Mouse (Mus musculus) left cerebral cortex, postnatal 4 days (tissue): ENCODE data around the gene Nacad. TPM values are rescaled to one million over a fixed set of nuclear protein-coding genes. Genes with fewer than 3 reads are reported as not detected.
A peak's percentile ranks its signal among the peaks of the same experiment; 100 is the strongest.

ENCODE experiments used
- DNase-seq: peaks from one replicate; pipeline ENCODE4 v3.0.0-alpha.2; 2022
- intact Hi-C: fragments of 180-260 bp; cut with DNase I; formaldehyde crosslinking; loops from one replicate; pipeline ENCODE4 v1.15.1; 2025
- total RNA-seq, 2 experiments: library from RNA; stranded (reverse); gene quantifications; 2 replicates each; pipeline ENCODE4 v1.2.3; 2021

The Nacad gene
- total RNA-seq, 2 experiments from 2014 or later, result 94.4 to 99.0 TPM

- DNase-seq, result no peak
- intact Hi-C loops, result no loop called here
These were observed 19.2 kb downstream of the Nacad start for GRCm38 (mm10) chr11:6586660-6587059.

- DNase-seq, result no peak
- intact Hi-C loops, result no loop called here
These were observed 20.1 kb downstream of the Nacad start for GRCm38 (mm10) chr11:6585748-6586147.

GRCm38 (mm10) chr11:6581560-6581959 is 24.3 kb downstream of the Nacad start:
- DNase-seq, result no peak
- intact Hi-C loops, result no loop called here

GRCm38 (mm10) chr11:6580065-6580750 is 25.6 kb downstream of the Nacad start:
- peak; percentile 26 for DNase-seq
- intact Hi-C loops, result no loop called here

- intact Hi-C loops, result no loop called here
- DNase-seq, result no peak
These were observed 26.5 kb downstream of the Nacad start for GRCm38 (mm10) chr11:6579361-6579760.

GRCm38 (mm10) chr11:6576151-6576550 is 29.7 kb downstream of the Nacad start:
- intact Hi-C loops, result no loop called here
- DNase-seq, result no peak

GRCm38 (mm10) chr11:6569410-6569777 is 36.5 kb downstream of the Nacad start:
- DNase-seq, result peak; percentile 29
- intact Hi-C loops, result no loop called here

- intact Hi-C loops, result no loop called here
- DNase-seq, result peak; percentile 64
These were observed 37.1 kb downstream of the Nacad start for GRCm38 (mm10) chr11:6568584-6569409.

GRCm38 (mm10) chr11:6567951-6568350 is 37.9 kb downstream of the Nacad start:
- intact Hi-C loops, result no loop called here
- no peak for DNase-seq

GRCm38 (mm10) chr11:6566496-6566895 is 39.4 kb downstream of the Nacad start:
- intact Hi-C loops, result no loop called here
- DNase-seq, result no peak

- no peak for DNase-seq
- intact Hi-C loops, result no loop called here
These were observed 42.7 kb downstream of the Nacad start for GRCm38 (mm10) chr11:6563201-6563600.

- no peak for DNase-seq
- intact Hi-C loops, result no loop called here
These were observed 43.5 kb downstream of the Nacad start for GRCm38 (mm10) chr11:6562359-6562758.

- DNase-seq, result no peak
- intact Hi-C loops, result no loop called here
These were observed 44.4 kb downstream of the Nacad start for GRCm38 (mm10) chr11:6561474-6561873.

GRCm38 (mm10) chr11:6560655-6561360 is 45.0 kb downstream of the Nacad start:
- intact Hi-C loops, result no loop called here
- DNase-seq, result no peak

- no peak for DNase-seq
- intact Hi-C loops, result no loop called here
These were observed 45.9 kb downstream of the Nacad start for GRCm38 (mm10) chr11:6559996-6560395.

- DNase-seq, result no peak
- intact Hi-C loops, result no loop called here
These were observed 47.6 kb downstream of the Nacad start for GRCm38 (mm10) chr11:6558234-6558633.

GRCm38 (mm10) chr11:6550201-6550600 is 55.7 kb downstream of the Nacad start:
- DNase-seq, result no peak
- intact Hi-C loops, result no loop called here

GRCm38 (mm10) chr11:6549770-6550169 is 56.1 kb downstream of the Nacad start:
- no peak for DNase-seq
- intact Hi-C loops, result no loop called here
